Mouse (Mus musculus) embryonic fibroblast, embryonic 13.5 days (primary cell): ENCODE data around the gene Nell2. TPM values are rescaled to one million over a fixed set of nuclear protein-coding genes. Genes with fewer than 3 reads are reported as not detected.
A peak's percentile ranks its signal among the peaks of the same experiment; 100 is the strongest.

Source experiments
- H3K27ac ChIP-seq: 2 replicates; pipeline ENCODE4 v1.5.1; 2012; ENCODE audit warnings: low read length, control low read depth, inconsistent platforms; ENCODE audit not compliant: insufficient read depth
- H3K4me1 ChIP-seq: 2 replicates; pipeline ENCODE4 v1.6.1; 2011; ENCODE audit warnings: low read length; ENCODE audit not compliant: control insufficient read depth, insufficient read depth
- H3K4me3 ChIP-seq: 2 replicates; pipeline ENCODE4 v1.5.1; 2011; ENCODE audit warnings: mild to moderate bottlenecking, control low read depth, low read length; ENCODE audit not compliant: insufficient read depth
- CTCF ChIP-seq: IDR thresholded peaks from 2 replicates; pipeline ENCODE4 v1.5.1; 2011; ENCODE audit warnings: mild to moderate bottlenecking, control low read depth, low read length, moderate library complexity, borderline replicate concordance; ENCODE audit not compliant: insufficient read depth
- POLR2A ChIP-seq: IDR thresholded peaks from 2 replicates; pipeline ENCODE4 v1.6.1; 2011; ENCODE audit warnings: low read depth, mild to moderate bottlenecking, control low read depth, low read length, moderate library complexity
- polyA plus RNA-seq: library from polyadenylated mRNA; stranded (reverse); fragments of >200 nt; gene quantifications from 2 replicates; pipeline ENCODE4 v1.2.4, GENCODE M21; 2011; ENCODE audit warnings: low read depth; ENCODE audit not compliant: missing spikeins, insufficient read length

The Nell2 gene
- polyA plus RNA-seq, 1 experiment = 4.2 TPM

GRCm38 (mm10) chr15:95380859-95381258, 147.5 kb downstream of the Nell2 start:
- peaks cover 13% of the 10 kb centered on the region for H3K4me1 ChIP-seq
- no peak overlapping the region for H3K4me3 ChIP-seq
- TF ChIP-seq POLR2A = no peak
- TF ChIP-seq CTCF = no peak
- peak overlapping the region; percentile 23; the same call in 1 of the 2 replicates for H3K27ac ChIP-seq

GRCm38 (mm10) chr15:95370720-95371395, 157.5 kb downstream of the Nell2 start:
- TF ChIP-seq CTCF (no peak), POLR2A (no peak)
- H3K4me3 ChIP-seq = no peak overlapping the region
- peaks cover 6% of the 10 kb centered on the region for H3K4me1 ChIP-seq
- no peak overlapping the region for H3K27ac ChIP-seq

- Histone ChIP-seq H3K4me1 (peaks cover 6% of the 10 kb centered on the region), H3K4me3 (no peak overlapping the region), H3K27ac (no peak overlapping the region)
- TF ChIP-seq POLR2A = no peak
- no peak for TF ChIP-seq CTCF
Measured at GRCm38 (mm10) chr15:95368185-95368584, 160.2 kb downstream of the Nell2 start.

- no peak overlapping the region for H3K27ac ChIP-seq
- H3K4me3 ChIP-seq = no peak overlapping the region
- peaks cover 6% of the 10 kb centered on the region for H3K4me1 ChIP-seq
- no peak for TF ChIP-seq CTCF
- no peak for TF ChIP-seq POLR2A
Measured at GRCm38 (mm10) chr15:95366506-95366905, 161.9 kb downstream of the Nell2 start.

- no peak overlapping the region for H3K4me3 ChIP-seq
- H3K4me1 ChIP-seq = no peaks in the 10 kb centered on the region; the same call in 1 of the 2 replicates
- H3K27ac ChIP-seq = no peak overlapping the region
- TF ChIP-seq POLR2A (no peak), CTCF (no peak)
Measured at GRCm38 (mm10) chr15:95354806-95355205, 173.6 kb downstream of the Nell2 start.

- TF ChIP-seq POLR2A = no peak
- TF ChIP-seq CTCF = no peak
- Histone ChIP-seq H3K4me1 (no peaks in the 10 kb centered on the region), H3K4me3 (no peak overlapping the region), H3K27ac (no peak overlapping the region)
Measured at GRCm38 (mm10) chr15:95334323-95335296, 193.7 kb downstream of the Nell2 start.

GRCm38 (mm10) chr15:95333229-95333628, 195.1 kb downstream of the Nell2 start:
- no peak overlapping the region for H3K4me3 ChIP-seq
- TF ChIP-seq CTCF (no peak), POLR2A (no peak)
- no peaks in the 10 kb centered on the region for H3K4me1 ChIP-seq

GRCm38 (mm10) chr15:95330926-95331325, 197.4 kb downstream of the Nell2 start:
- Histone ChIP-seq H3K4me1 (no peaks in the 10 kb centered on the region), H3K27ac (no peak overlapping the region), H3K4me3 (no peak overlapping the region)
- TF ChIP-seq CTCF = no peak
- no peak for TF ChIP-seq POLR2A

More at GRCm38 (mm10) chr15:95333229-95333628, 195.1 kb downstream of the Nell2 start:
- H3K27ac ChIP-seq = no peak overlapping the region

- no peak overlapping the region for H3K4me3 ChIP-seq
- no peak overlapping the region for H3K27ac ChIP-seq
- TF ChIP-seq POLR2A = no peak
- no peak for TF ChIP-seq CTCF
- H3K4me1 ChIP-seq = peaks cover 8% of the 10 kb centered on the region
Measured at GRCm38 (mm10) chr15:95322744-95323143, 205.6 kb downstream of the Nell2 start.
